Mouse (Mus musculus): ENCODE results near the gene Elmo1. TPM values are rescaled to one million over a fixed set of nuclear protein-coding genes. Genes with fewer than 3 reads are reported as not detected.
"Not testable (repeated sequence)": the region's sequence is repeated elsewhere in the genome, so short reads cannot be mapped to it uniquely, and the experiment has no call there.

Elmo1 gene
- polyA plus RNA-seq, 1 experiment from 2014 or later, result 49.5 TPM

- 71% methylated on average over 7 of the region's 7 CpGs for WGBS
These were observed 532.9 kb downstream of the Elmo1 start for GRCm38 (mm10) chr13:20623071-20623850.

GRCm38 (mm10) chr13:20627796-20628195, 537.4 kb downstream of the Elmo1 start:
- ATAC-seq (ENCODE audit: low read depth), result no peak
- Histone ChIP-seq H3K4me2 (ENCODE audit: low read depth, low read length) (no peak overlapping the region), H3K9me3 (ENCODE audit: control insufficient read depth, low read length) (no peaks in the 10 kb centered on the region), H3K9ac (replicated peaks; ENCODE audit: low read depth, low read length) (no peak overlapping the region), H3K4me1 (ENCODE audit: control insufficient read depth, insufficient read depth, low read length) (no peaks in the 10 kb centered on the region), H3K36me3 (ENCODE audit: control insufficient read depth, insufficient read depth, low read length) (no peaks in the 10 kb centered on the region), H3K27me3 (ENCODE audit: control insufficient read depth, insufficient read depth, low read length) (no peaks in the 10 kb centered on the region), H3K4me3 (ENCODE audit: low read depth, low read length) (no peak overlapping the region), H3K27ac (ENCODE audit: low read depth, low read length) (no peak overlapping the region)
- WGBS, result 82% methylated on average over 6 of the region's 6 CpGs

More at GRCm38 (mm10) chr13:20623071-20623850, 532.9 kb downstream of the Elmo1 start:
- H3K27me3 ChIP-seq (ENCODE audit: control insufficient read depth, insufficient read depth, low read length), result no peaks in the 10 kb centered on the region
- H3K9me3 ChIP-seq (ENCODE audit: control insufficient read depth, low read length), result no peaks in the 10 kb centered on the region
- ATAC-seq (ENCODE audit: low read depth), result no peak
- no peak overlapping the region for H3K9ac ChIP-seq (replicated peaks; ENCODE audit: low read depth, low read length)
- H3K4me2 ChIP-seq (ENCODE audit: low read depth, low read length), result no peak overlapping the region
- H3K4me1 ChIP-seq (ENCODE audit: control insufficient read depth, insufficient read depth, low read length), result no peaks in the 10 kb centered on the region
- no peaks in the 10 kb centered on the region for H3K36me3 ChIP-seq (ENCODE audit: control insufficient read depth, insufficient read depth, low read length)
- H3K4me3 ChIP-seq (ENCODE audit: low read depth, low read length), result no peak overlapping the region
- no peak overlapping the region for H3K27ac ChIP-seq (ENCODE audit: low read depth, low read length)

GRCm38 (mm10) chr13:20632477-20632876, 542.1 kb downstream of the Elmo1 start:
- Histone ChIP-seq H3K9me3 (ENCODE audit: control insufficient read depth, low read length) (no peaks in the 10 kb centered on the region), H3K4me2 (ENCODE audit: low read depth, low read length) (no peak overlapping the region), H3K27me3 (ENCODE audit: control insufficient read depth, insufficient read depth, low read length) (no peaks in the 10 kb centered on the region), H3K9ac (replicated peaks; ENCODE audit: low read depth, low read length) (no peak overlapping the region), H3K27ac (ENCODE audit: low read depth, low read length) (no peak overlapping the region), H3K4me1 (ENCODE audit: control insufficient read depth, insufficient read depth, low read length) (no peaks in the 10 kb centered on the region), H3K36me3 (ENCODE audit: control insufficient read depth, insufficient read depth, low read length) (no peaks in the 10 kb centered on the region), H3K4me3 (ENCODE audit: low read depth, low read length) (no peak overlapping the region)
- 82% methylated on average over 5 of the region's 5 CpGs for WGBS
- ATAC-seq (ENCODE audit: low read depth), result no peak

- H3K27me3 ChIP-seq (ENCODE audit: control insufficient read depth, insufficient read depth, low read length); H3K4me2 ChIP-seq (ENCODE audit: low read depth, low read length); H3K4me1 ChIP-seq (ENCODE audit: control insufficient read depth, insufficient read depth, low read length); H3K36me3 ChIP-seq (ENCODE audit: control insufficient read depth, insufficient read depth, low read length); H3K4me3 ChIP-seq (ENCODE audit: low read depth, low read length); H3K27ac ChIP-seq (ENCODE audit: low read depth, low read length); ATAC-seq (ENCODE audit: low read depth); H3K9me3 ChIP-seq (ENCODE audit: control insufficient read depth, low read length); H3K9ac ChIP-seq (replicated peaks; ENCODE audit: low read depth, low read length): not testable (repeated sequence)
- 88% methylated on average over 1 of the region's 2 CpGs for WGBS
These were observed 544.3 kb downstream of the Elmo1 start for GRCm38 (mm10) chr13:20634679-20635078.

GRCm38 (mm10) chr13:20635646-20636045, 545.2 kb downstream of the Elmo1 start:
- Histone ChIP-seq H3K4me3 (ENCODE audit: low read depth, low read length) (no peak overlapping the region), H3K4me2 (ENCODE audit: low read depth, low read length) (no peak overlapping the region), H3K36me3 (ENCODE audit: control insufficient read depth, insufficient read depth, low read length) (no peaks in the 10 kb centered on the region), H3K27me3 (ENCODE audit: control insufficient read depth, insufficient read depth, low read length) (no peaks in the 10 kb centered on the region), H3K27ac (ENCODE audit: low read depth, low read length) (no peak overlapping the region), H3K4me1 (ENCODE audit: control insufficient read depth, insufficient read depth, low read length) (no peaks in the 10 kb centered on the region), H3K9ac (replicated peaks; ENCODE audit: low read depth, low read length) (no peak overlapping the region), H3K9me3 (ENCODE audit: control insufficient read depth, low read length) (no peaks in the 10 kb centered on the region)
- WGBS, result 65% methylated on average over 2 of the region's 2 CpGs
- ATAC-seq (ENCODE audit: low read depth), result no peak
